Mouse (Mus musculus): ENCODE results near the gene Parpbp. TPM values are rescaled to one million over a fixed set of nuclear protein-coding genes. Genes with fewer than 3 reads are reported as not detected.

The Parpbp gene
- total RNA-seq, 2 experiments from 2014 or later = 0.39 to 0.84 TPM

DNA sequence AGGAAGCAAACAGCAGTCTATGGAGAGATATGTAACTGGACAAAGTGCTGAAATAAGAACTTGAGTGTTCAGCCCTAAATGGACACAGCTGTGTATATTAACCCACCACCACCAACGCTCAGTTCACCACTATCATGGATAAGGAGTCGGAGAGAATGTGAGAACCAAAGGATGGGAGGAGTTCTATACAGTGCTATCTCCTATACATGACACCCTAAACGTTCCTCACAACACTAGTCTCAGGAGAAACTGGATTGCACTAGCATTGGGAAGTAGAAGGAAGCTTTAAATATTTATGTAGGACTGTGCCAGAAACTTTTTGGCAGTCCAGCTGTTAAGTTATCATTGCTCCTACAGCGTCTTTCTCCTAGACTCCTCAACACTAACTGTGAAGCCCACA, 102.4 kb downstream of the Parpbp start:
- intact Hi-C loops (cut with DNase I) = no loop called here
- DNase-seq (ENCODE audit: low spot score in 2 of 2) = no peak

Other genes with a start within 250 kb of the Parpbp start
- gene Pmch, start 55.9 kb downstream of the Parpbp start, total RNA-seq (2021) = 1 to 10 TPM in 1 of 2 experiments, not detected in 1; 1.3 TPM
- 1 to 10 TPM; 5.7 to 7.0 TPM for gene Nup37, start 51 bp upstream of the Parpbp start, total RNA-seq (2021)
- 10 to 100 TPM; 24.7 to 27.8 TPM for gene Washc3, start 54.2 kb upstream of the Parpbp start, total RNA-seq (2021)
- 1 to 10 TPM; 1.0 to 1.1 TPM for gene Dram1, start 232.1 kb upstream of the Parpbp start, total RNA-seq (2021)
- gene Gnptab, start 232.2 kb upstream of the Parpbp start, total RNA-seq (2021) = 10 to 100 TPM; 71.4 to 76.5 TPM